Mouse (Mus musculus) ES-CJ7 (cell line): ENCODE data around the gene Tbc1d13.
A peak's percentile ranks its signal among the peaks of the same experiment; 100 is the strongest.
"Not testable (repeated sequence)": the region's sequence is repeated elsewhere in the genome, so short reads cannot be mapped to it uniquely, and the experiment has no call there.

Experiments
- DNase-seq: peaks from one replicate; pipeline ENCODE4 v3.0.0; 2011; ENCODE audit warnings: low read depth, low spot score

Tbc1d13 gene

GRCm38 (mm10) chr2:30128789-30129188, 4.8 kb upstream of the Tbc1d13 start:
- peak; percentile 66 for DNase-seq

GRCm38 (mm10) chr2:30130156-30130555, 3.4 kb upstream of the Tbc1d13 start:
- no peak for DNase-seq

GRCm38 (mm10) chr2:30131240-30131639, 2.3 kb upstream of the Tbc1d13 start:
- DNase-seq = peak; percentile 59

GRCm38 (mm10) chr2:30132801-30133612, 539 bp upstream of the Tbc1d13 start:
- DNase-seq = no peak

- DNase-seq = no peak
These were observed 799 bp downstream of the Tbc1d13 start for GRCm38 (mm10) chr2:30134378-30134711.

- DNase-seq = peak; percentile 88
These were observed 1.5 kb downstream of the Tbc1d13 start for GRCm38 (mm10) chr2:30134928-30135620.

GRCm38 (mm10) chr2:30136458-30136857, 2.9 kb downstream of the Tbc1d13 start:
- peak; percentile 32 for DNase-seq

GRCm38 (mm10) chr2:30140021-30140420, 6.5 kb downstream of the Tbc1d13 start:
- DNase-seq = not testable (repeated sequence)

- DNase-seq = no peak
These were observed 10.9 kb downstream of the Tbc1d13 start for GRCm38 (mm10) chr2:30144436-30144835.

- no peak for DNase-seq
These were observed 13.9 kb downstream of the Tbc1d13 start for GRCm38 (mm10) chr2:30147466-30147865.

- no peak for DNase-seq
These were observed 18.3 kb downstream of the Tbc1d13 start for GRCm38 (mm10) chr2:30151840-30152239.

GRCm38 (mm10) chr2:30152616-30153015, 19.1 kb downstream of the Tbc1d13 start:
- DNase-seq = no peak

- DNase-seq = not testable (repeated sequence)
These were observed 26.3 kb downstream of the Tbc1d13 start for GRCm38 (mm10) chr2:30159871-30160270.

GRCm38 (mm10) chr2:30161809-30162208, 28.3 kb downstream of the Tbc1d13 start:
- peak; percentile 55 for DNase-seq

GRCm38 (mm10) chr2:30164340-30164932, 30.9 kb downstream of the Tbc1d13 start:
- no peak for DNase-seq

- peak; percentile 81 for DNase-seq
These were observed 33.1 kb downstream of the Tbc1d13 start for GRCm38 (mm10) chr2:30166677-30167076.

- DNase-seq = peak; percentile 89
These were observed 37.9 kb downstream of the Tbc1d13 start, which contains the start of gene Endog for GRCm38 (mm10) chr2:30171371-30171996. Gene Endog, plus strand, starts transcription at chr2:30171493.

GRCm38 (mm10) chr2:30171997-30172382, 38.4 kb downstream of the Tbc1d13 start:
- DNase-seq = peak; percentile 34

GRCm38 (mm10) chr2:30173541-30174240, 40.1 kb downstream of the Tbc1d13 start:
- DNase-seq = no peak

GRCm38 (mm10) chr2:30175897-30176296, 42.4 kb downstream of the Tbc1d13 start:
- peak; percentile 37 for DNase-seq

GRCm38 (mm10) chr2:30176561-30176960, 43.0 kb downstream of the Tbc1d13 start:
- no peak for DNase-seq
